Mouse (Mus musculus) midbrain, embryonic 16.5 days (tissue): Measurements from ENCODE around the gene Ostm1. TPM values are rescaled to one million over a fixed set of nuclear protein-coding genes. Genes with fewer than 3 reads are reported as not detected.

Experiments used
- ATAC-seq: fragments of 200-750 bp; cut with Nextera tagmentation; 2 replicates; pipeline ENCODE4 v1.8.0; 2017; ENCODE audit warnings: moderate TSS enrichment
- H3K27ac ChIP-seq: fragments of 300-500 bp; sonication (generic); 2 replicates; pipeline ENCODE4 v1.5.1; 2014; ENCODE audit warnings: mild to moderate bottlenecking, low read length, mixed read lengths
- H3K27me3 ChIP-seq: fragments of 300-500 bp; sonication (generic); 2 replicates; pipeline ENCODE4 v1.6.1; 2014; ENCODE audit warnings: low read depth, low read length, mixed read lengths; ENCODE audit not compliant: control insufficient read depth, insufficient read depth
- H3K36me3 ChIP-seq: fragments of 300-500 bp; sonication (generic); 2 replicates; pipeline ENCODE4 v1.6.1; 2014; ENCODE audit warnings: mild to moderate bottlenecking, low read length, moderate library complexity, mixed read lengths; ENCODE audit not compliant: control insufficient read depth, insufficient read depth
- H3K4me1 ChIP-seq: fragments of 300-500 bp; sonication (generic); 2 replicates; pipeline ENCODE4 v1.6.1; 2014; ENCODE audit warnings: mild to moderate bottlenecking, low read length, mixed read lengths; ENCODE audit not compliant: control insufficient read depth, insufficient read depth
- H3K4me2 ChIP-seq: fragments of 300-500 bp; sonication (generic); 2 replicates; pipeline ENCODE4 v1.6.1; 2014; ENCODE audit warnings: mild to moderate bottlenecking, low read length, mixed read lengths
- H3K4me3 ChIP-seq: fragments of 300-500 bp; sonication (generic); 2 replicates; pipeline ENCODE4 v1.5.1; 2014; ENCODE audit warnings: low read depth, mild to moderate bottlenecking, low read length, moderate library complexity, mixed read lengths
- H3K9ac ChIP-seq: fragments of 300-500 bp; sonication (generic); 2 replicates; pipeline ENCODE4 v1.6.1; 2014; ENCODE audit warnings: low read depth, low read length, mixed read lengths
- H3K9me3 ChIP-seq: fragments of 300-500 bp; sonication (generic); replicated peaks from 2 replicates; pipeline ENCODE4 v1.6.1; 2014; ENCODE audit warnings: mild to moderate bottlenecking, low read length, mixed read lengths; ENCODE audit not compliant: control insufficient read depth, poor library complexity, severe bottlenecking
- WGBS: fragments of 180-500 bp; shearing (Covaris S2); extraction: QIAGEN DNeasy Blood & Tissue Kit; methylation state at CpG from one replicate; pipeline ENCODE4 v1.1.7; 2014; 5-methylcytosine and 5-hydroxymethylcytosine counted together
- polyA plus RNA-seq: library from polyadenylated mRNA; unstranded; fragments of >200 nt; fragmentation: Nextera tagmentation; extraction: Ambion mirVana; gene quantifications from 2 replicates; pipeline ENCODE4 v1.2.1, GENCODE M21; 2015

Ostm1 gene
- polyA plus RNA-seq, 1 experiment from 2014 or later, result 39.9 TPM

- Histone ChIP-seq H3K4me1 (no peaks in the 10 kb centered on the region), H3K9ac (no peak overlapping the region), H3K9me3 (no peaks in the 10 kb centered on the region; the same call in 1 of the 2 replicates), H3K27ac (no peak overlapping the region), H3K36me3 (no peaks in the 10 kb centered on the region), H3K27me3 (no peaks in the 10 kb centered on the region), H3K4me3 (no peak overlapping the region), H3K4me2 (no peak overlapping the region)
- WGBS, result 58% methylated on average over 5 of the region's 5 CpGs
- no peak for ATAC-seq
Observed at GRCm38 (mm10) chr10:42734546-42735060, 151.0 kb downstream of the Ostm1 start.

- no peak overlapping the region for H3K9ac ChIP-seq
- H3K9me3 ChIP-seq, result no peaks in the 10 kb centered on the region
- H3K27ac ChIP-seq, result no peak overlapping the region
- H3K4me2 ChIP-seq, result no peak overlapping the region
- no peaks in the 10 kb centered on the region for H3K4me1 ChIP-seq
- no peak overlapping the region for H3K4me3 ChIP-seq
- no peaks in the 10 kb centered on the region for H3K27me3 ChIP-seq
- 77% methylated on average over 10 of the region's 10 CpGs for WGBS
- no peak for ATAC-seq
- no peaks in the 10 kb centered on the region for H3K36me3 ChIP-seq
Observed at GRCm38 (mm10) chr10:42751813-42752212, 168.2 kb downstream of the Ostm1 start.

Other genes starting within 250 kb of the Ostm1 start
- 8.1 and 9.2 TPM in 2 replicates for gene Afg1l, start 105.3 kb upstream of the Ostm1 start, polyA plus RNA-seq
- 295 and 334 TPM in 2 replicates for gene Snx3, start 81.8 kb upstream of the Ostm1 start, polyA plus RNA-seq
- 5.2 and 5.6 TPM in 2 replicates for gene Nr2e1, start 190 bp upstream of the Ostm1 start, polyA plus RNA-seq
- gene Sec63, start 177.7 kb downstream of the Ostm1 start, polyA plus RNA-seq, result 16.3 and 19.6 TPM in 2 replicates